Mouse (Mus musculus): ENCODE results near the gene Bpgm. TPM values are rescaled to one million over a fixed set of nuclear protein-coding genes. Genes with fewer than 3 reads are reported as not detected.

Bpgm gene
- total RNA-seq, 2 experiments from 2014 or later: 9.2 to 17.1 TPM

- no peak for ATAC-seq (replicated peaks; ENCODE audit: low FRiP score, low TSS enrichment, poor library complexity, severe bottlenecking)
These were observed 44.9 kb downstream of the Bpgm start for GRCm38 (mm10) chr6:34520912-34521311.

- no peak for ATAC-seq (replicated peaks; ENCODE audit: low FRiP score, low TSS enrichment, poor library complexity, severe bottlenecking)
These were observed 47.5 kb downstream of the Bpgm start for GRCm38 (mm10) chr6:34523476-34523875.

- ATAC-seq (replicated peaks; ENCODE audit: low FRiP score, low TSS enrichment, poor library complexity, severe bottlenecking): peak; percentile 58
These were observed 49.5 kb downstream of the Bpgm start for GRCm38 (mm10) chr6:34525499-34525924.

- peak; percentile 61 for ATAC-seq (replicated peaks; ENCODE audit: low FRiP score, low TSS enrichment, poor library complexity, severe bottlenecking)
These were observed 49.9 kb downstream of the Bpgm start for GRCm38 (mm10) chr6:34525927-34526326.

GRCm38 (mm10) chr6:34526389-34526788 lies 50.4 kb downstream of the Bpgm start:
- peak; percentile 56; the same call in 1 of the 2 replicates for ATAC-seq (replicated peaks; ENCODE audit: low FRiP score, low TSS enrichment, poor library complexity, severe bottlenecking)

GRCm38 (mm10) chr6:34528131-34528530 lies 52.1 kb downstream of the Bpgm start:
- ATAC-seq (replicated peaks; ENCODE audit: low FRiP score, low TSS enrichment, poor library complexity, severe bottlenecking): 0 out of 2 replicates have a peak, but pooled peaks have one; percentile 31

- no peak for ATAC-seq (replicated peaks; ENCODE audit: low FRiP score, low TSS enrichment, poor library complexity, severe bottlenecking)
These were observed 54.0 kb downstream of the Bpgm start for GRCm38 (mm10) chr6:34529992-34530391.

GRCm38 (mm10) chr6:34533055-34533454 lies 57.0 kb downstream of the Bpgm start:
- ATAC-seq (replicated peaks; ENCODE audit: low FRiP score, low TSS enrichment, poor library complexity, severe bottlenecking): no peak

GRCm38 (mm10) chr6:34533896-34534295 lies 57.9 kb downstream of the Bpgm start:
- ATAC-seq (replicated peaks; ENCODE audit: low FRiP score, low TSS enrichment, poor library complexity, severe bottlenecking): no peak

GRCm38 (mm10) chr6:34542866-34543265 lies 66.9 kb downstream of the Bpgm start:
- no peak for ATAC-seq (replicated peaks; ENCODE audit: low FRiP score, low TSS enrichment, poor library complexity, severe bottlenecking)

GRCm38 (mm10) chr6:34543303-34544206 lies 67.5 kb downstream of the Bpgm start:
- no peak for ATAC-seq (replicated peaks; ENCODE audit: low FRiP score, low TSS enrichment, poor library complexity, severe bottlenecking)

- no peak for ATAC-seq (replicated peaks; ENCODE audit: low FRiP score, low TSS enrichment, poor library complexity, severe bottlenecking)
These were observed 68.2 kb downstream of the Bpgm start for GRCm38 (mm10) chr6:34544207-34544602.

- ATAC-seq (replicated peaks; ENCODE audit: low FRiP score, low TSS enrichment, poor library complexity, severe bottlenecking): no peak
These were observed 69.3 kb downstream of the Bpgm start for GRCm38 (mm10) chr6:34545286-34545685.

- no peak for ATAC-seq (replicated peaks; ENCODE audit: low FRiP score, low TSS enrichment, poor library complexity, severe bottlenecking)
These were observed 72.5 kb downstream of the Bpgm start for GRCm38 (mm10) chr6:34548406-34548990.

GRCm38 (mm10) chr6:34549017-34549416 lies 73.0 kb downstream of the Bpgm start:
- 0 out of 2 replicates have a peak, but pooled peaks have one; percentile 65 for ATAC-seq (replicated peaks; ENCODE audit: low FRiP score, low TSS enrichment, poor library complexity, severe bottlenecking)

GRCm38 (mm10) chr6:34552489-34553157 lies 76.6 kb downstream of the Bpgm start:
- no peak for ATAC-seq (replicated peaks; ENCODE audit: low FRiP score, low TSS enrichment, poor library complexity, severe bottlenecking)

GRCm38 (mm10) chr6:34554291-34554997 lies 78.4 kb downstream of the Bpgm start:
- ATAC-seq (replicated peaks; ENCODE audit: low FRiP score, low TSS enrichment, poor library complexity, severe bottlenecking): no peak

All from megakaryocyte-erythroid progenitor cell, adult 5-6 weeks (primary cell).